Mouse (Mus musculus) forebrain, embryonic 14.5 days (tissue): ENCODE results near the gene Kmt2b. TPM values are rescaled to one million over a fixed set of nuclear protein-coding genes. Genes with fewer than 3 reads are reported as not detected.

Experiments used
- ATAC-seq: fragments of 200-750 bp; cut with Nextera tagmentation; 2 replicates; pipeline ENCODE4 v1.8.0; 2017; ENCODE audit warnings: mild to moderate bottlenecking, moderate library complexity
- DNase-seq: peaks from one replicate; pipeline ENCODE4 v3.0.0-alpha.2; 2015; ENCODE audit warnings: low spot score
- H3K27ac ChIP-seq: fragments of 300-500 bp; sonication (generic); 2 replicates; pipeline ENCODE4 v1.5.1; 2014; ENCODE audit warnings: low read depth, mild to moderate bottlenecking, control low read depth, low read length, moderate library complexity
- H3K27me3 ChIP-seq: fragments of 300-500 bp; sonication (generic); replicated peaks from 2 replicates; pipeline ENCODE4 v1.6.1; 2014; ENCODE audit warnings: low read length, control low read depth, mixed read lengths; ENCODE audit not compliant: control insufficient read depth, insufficient read depth
- H3K36me3 ChIP-seq: fragments of 300-500 bp; sonication (generic); 2 replicates; pipeline ENCODE4 v1.6.1; 2014; ENCODE audit warnings: low read length, control low read depth; ENCODE audit not compliant: control insufficient read depth, insufficient read depth
- H3K4me1 ChIP-seq: fragments of 300-500 bp; sonication (generic); 2 replicates; pipeline ENCODE4 v1.6.1; 2014; ENCODE audit warnings: antibody characterized with exemption, low read length, control low read depth; ENCODE audit not compliant: control insufficient read depth, insufficient read depth
- H3K4me2 ChIP-seq: fragments of 300-500 bp; sonication (generic); 2 replicates; pipeline ENCODE4 v1.6.1; 2014; ENCODE audit warnings: mild to moderate bottlenecking, control low read depth, low read length
- H3K4me3 ChIP-seq: fragments of 300-500 bp; sonication (generic); 2 replicates; pipeline ENCODE4 v1.5.1; 2014; ENCODE audit warnings: low read depth, low read length, control low read depth
- H3K9ac ChIP-seq: fragments of 300-500 bp; sonication (generic); 2 replicates; pipeline ENCODE4 v1.6.1; 2014; ENCODE audit warnings: mild to moderate bottlenecking, low read length, control low read depth, moderate library complexity
- H3K9me3 ChIP-seq: fragments of 300-500 bp; sonication (generic); replicated peaks from 2 replicates; pipeline ENCODE4 v1.6.1; 2016; ENCODE audit warnings: low read length, control low read depth, mixed read lengths; ENCODE audit not compliant: control insufficient read depth
- WGBS: fragments of 180-500 bp; shearing (Covaris S2); extraction: QIAGEN DNeasy Blood & Tissue Kit; methylation state at CpG from one replicate; pipeline ENCODE4 v1.1.7; 2014; 5-methylcytosine and 5-hydroxymethylcytosine counted together
- polyA plus RNA-seq: library from polyadenylated mRNA; unstranded; fragments of >200 nt; fragmentation: Nextera tagmentation; extraction: Ambion mirVana; gene quantifications from 2 replicates; pipeline ENCODE4 v1.2.1, GENCODE M21; 2014

Gene Kmt2b
- polyA plus RNA-seq, 1 experiment from 2014 or later = 8.7 TPM

DNA sequence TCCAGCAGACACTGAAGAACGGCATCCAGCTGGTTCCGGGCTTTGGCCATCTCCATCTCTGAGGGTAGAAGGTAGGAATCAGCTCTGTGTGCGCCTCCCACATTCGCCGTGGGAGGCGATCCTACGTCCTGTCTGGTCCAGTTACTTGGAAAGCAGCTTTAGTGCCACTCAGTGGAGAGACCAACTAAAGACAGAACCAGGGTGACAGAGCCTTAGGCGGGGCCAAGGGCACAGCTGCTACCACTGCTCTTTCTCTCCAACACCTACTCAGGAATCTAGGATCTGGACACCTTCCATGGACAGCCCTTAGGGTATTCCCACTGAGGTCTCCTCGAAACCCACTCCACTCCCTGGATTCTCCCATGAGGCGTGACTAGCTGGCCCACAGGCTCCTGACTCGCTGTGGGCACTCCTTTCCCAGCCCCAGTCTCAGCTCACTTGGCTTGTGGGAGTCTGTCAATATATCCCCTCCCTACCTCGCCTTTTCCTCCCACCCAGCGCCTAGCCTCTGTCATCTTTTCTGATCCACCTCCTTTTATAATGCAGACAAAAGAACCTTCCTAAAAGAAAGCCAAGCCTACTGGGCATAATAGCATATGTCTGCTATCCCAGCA lies 30.5 kb downstream of the Kmt2b start:
- DNase-seq (no peak), ATAC-seq (no peak)
- no peaks in the 10 kb centered on the region for H3K27me3 ChIP-seq
- no peak overlapping the region for H3K4me3 ChIP-seq
- WGBS = 90% methylated on average over 13 of the region's 13 CpGs
- H3K4me1 ChIP-seq = peaks cover 16% of the 10 kb centered on the region
- H3K9ac ChIP-seq = peak overlapping the region; percentile 17; the same call in 1 of the 2 replicates
- H3K9me3 ChIP-seq = no peaks in the 10 kb centered on the region
- peak overlapping the region; percentile 98; the same call in 1 of the 2 replicates for H3K4me2 ChIP-seq
- no peak overlapping the region for H3K27ac ChIP-seq
- peaks cover 39% of the 10 kb centered on the region for H3K36me3 ChIP-seq

GRCm38 (mm10) chr7:30556894-30557536 lies 31.5 kb downstream of the Kmt2b start:
- H3K27ac ChIP-seq = no peak overlapping the region
- no peak overlapping the region for H3K4me3 ChIP-seq
- DNase-seq (no peak), ATAC-seq (no peak)
- no peak overlapping the region for H3K9ac ChIP-seq
- peaks cover 39% of the 10 kb centered on the region for H3K36me3 ChIP-seq
- H3K9me3 ChIP-seq = no peaks in the 10 kb centered on the region
- H3K4me1 ChIP-seq = peaks cover 17% of the 10 kb centered on the region
- no peak overlapping the region for H3K4me2 ChIP-seq
- H3K27me3 ChIP-seq = no peaks in the 10 kb centered on the region
- WGBS = 94% methylated on average over 18 of the region's 18 CpGs

- ATAC-seq (no peak), DNase-seq (no peak)
- 85% methylated on average over 22 of the region's 22 CpGs for WGBS
- H3K9ac ChIP-seq = peak overlapping the region; percentile 59
- 0 out of 2 replicates have a peak overlapping the region, but pooled peaks have one; percentile 47 for H3K4me3 ChIP-seq
- peak overlapping the region; percentile 77 for H3K4me2 ChIP-seq
- no peaks in the 10 kb centered on the region for H3K27me3 ChIP-seq
- no peak overlapping the region; the same call in 1 of the 2 replicates for H3K27ac ChIP-seq
- peaks cover 37% of the 10 kb centered on the region for H3K36me3 ChIP-seq
- peaks cover 19% of the 10 kb centered on the region for H3K4me1 ChIP-seq
- H3K9me3 ChIP-seq = no peaks in the 10 kb centered on the region
These were observed 34.5 kb downstream of the Kmt2b start for GRCm38 (mm10) chr7:30553810-30554584.

GRCm38 (mm10) chr7:30553021-30553589 lies 35.4 kb downstream of the Kmt2b start:
- H3K4me3 ChIP-seq = peak overlapping the region; percentile 47
- H3K9ac ChIP-seq = peak overlapping the region; percentile 59
- peak overlapping the region; percentile 77 for H3K4me2 ChIP-seq
- ATAC-seq (no peak), DNase-seq (peak; percentile 56)
- H3K4me1 ChIP-seq = peaks cover 11% of the 10 kb centered on the region
- no peaks in the 10 kb centered on the region for H3K27me3 ChIP-seq
- H3K9me3 ChIP-seq = no peaks in the 10 kb centered on the region
- peak overlapping the region; percentile 59; the same call in 1 of the 2 replicates for H3K27ac ChIP-seq
- H3K36me3 ChIP-seq = peaks cover 43% of the 10 kb centered on the region
- 2% methylated on average over 23 of the region's 23 CpGs for WGBS

DNA sequence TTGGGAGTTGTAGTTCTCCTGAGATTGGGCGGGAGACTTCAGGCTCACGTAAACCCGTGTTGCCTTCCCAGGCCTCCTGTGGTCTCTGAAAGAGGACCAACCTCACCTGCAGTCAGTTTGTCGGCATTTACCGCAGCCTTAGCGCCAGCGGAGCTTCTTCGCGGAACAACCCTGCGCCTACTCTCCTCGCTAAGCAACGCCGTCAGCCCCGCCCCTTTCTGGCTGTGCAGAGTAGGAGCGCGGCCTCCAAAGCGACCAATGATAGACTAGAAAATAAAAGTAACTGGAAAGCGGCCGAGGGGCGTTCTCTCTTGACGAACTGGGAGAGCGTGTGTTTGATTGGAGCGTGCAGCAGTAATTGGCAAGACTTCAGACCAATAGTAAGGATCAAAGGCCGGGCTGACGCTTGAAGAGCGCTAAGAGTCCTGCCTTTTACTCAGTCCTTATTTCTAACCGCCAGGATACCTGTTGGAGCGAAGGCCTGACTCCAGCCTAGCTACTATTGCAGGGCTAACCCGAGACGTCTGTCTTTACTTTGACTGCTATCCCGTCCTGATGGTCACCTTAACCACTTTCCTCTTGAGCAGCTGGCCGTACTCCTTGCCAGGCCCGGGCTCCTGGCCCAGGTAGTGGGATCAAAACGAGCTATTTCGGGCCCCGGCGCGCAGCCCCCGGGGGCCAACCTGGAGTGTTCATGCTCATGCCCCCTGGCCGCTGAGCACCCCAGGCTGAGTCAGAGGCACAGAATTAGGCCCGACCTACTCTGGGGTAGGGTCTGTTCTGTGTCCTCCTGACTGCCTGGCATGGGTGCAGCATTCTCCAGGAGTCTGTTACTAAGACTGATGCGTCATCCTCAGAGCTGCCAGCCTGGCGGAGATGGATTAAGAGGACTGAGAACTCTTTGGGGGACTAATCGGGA lies 36.2 kb downstream of the Kmt2b start, which contains the start of the genes Hspb6 and Proser3:
TSS of gene Hspb6 (plus strand) at position 77 of the 919 bp plus-strand sequence.
TSS of gene Proser3 (minus strand) at position 198 of the 919 bp plus-strand sequence.
- WGBS = 1% methylated on average over 44 of the region's 44 CpGs
- peak within 1 kb of the TSS; percentile 47 for H3K4me3 ChIP-seq
- peaks cover 43% of the 10 kb centered on the region for H3K36me3 ChIP-seq
- H3K9me3 ChIP-seq = no peaks in the 10 kb centered on the region
- peaks cover 10% of the 10 kb centered on the region; the same call in 1 of the 2 replicates for H3K4me1 ChIP-seq
- H3K9ac ChIP-seq = peak within 1 kb of the TSS; percentile 59
- H3K27me3 ChIP-seq = no peaks in the 10 kb centered on the region
- DNase-seq (peak; percentile 100), ATAC-seq (peak; percentile 97)
- peak within 1 kb of the TSS; percentile 77 for H3K4me2 ChIP-seq
- H3K27ac ChIP-seq = peak within 1 kb of the TSS; percentile 88

- Histone ChIP-seq H3K4me2 (peak overlapping the region; percentile 77), H3K9me3 (no peaks in the 10 kb centered on the region), H3K27me3 (no peaks in the 10 kb centered on the region), H3K27ac (peak overlapping the region; percentile 88), H3K9ac (peak overlapping the region; percentile 56), H3K4me3 (peak overlapping the region; percentile 47), H3K36me3 (peaks cover 35% of the 10 kb centered on the region), H3K4me1 (peaks cover 10% of the 10 kb centered on the region; the same call in 1 of the 2 replicates)
- DNase-seq = peak; percentile 90
- ATAC-seq = peak; percentile 70
- 3% methylated on average over 10 of the region's 10 CpGs for WGBS
These were observed 37.0 kb downstream of the Kmt2b start for GRCm38 (mm10) chr7:30551445-30552101.

GRCm38 (mm10) chr7:30550603-30551002 lies 37.9 kb downstream of the Kmt2b start:
- ATAC-seq (no peak), DNase-seq (no peak)
- Histone ChIP-seq H3K4me2 (no peak overlapping the region), H3K36me3 (peaks cover 37% of the 10 kb centered on the region), H3K27ac (no peak overlapping the region), H3K4me3 (no peak overlapping the region), H3K9ac (no peak overlapping the region), H3K27me3 (no peaks in the 10 kb centered on the region), H3K9me3 (no peaks in the 10 kb centered on the region), H3K4me1 (peaks cover 10% of the 10 kb centered on the region; the same call in 1 of the 2 replicates)
- WGBS = 100% methylated on average over 1 of the region's 1 CpGs
